Mouse (Mus musculus): Measurements from ENCODE around the gene Synpo2l.
"Not testable (repeated sequence)": the region's sequence is repeated elsewhere in the genome, so short reads cannot be mapped to it uniquely, and the experiment has no call there.

Gene Synpo2l

DNA sequence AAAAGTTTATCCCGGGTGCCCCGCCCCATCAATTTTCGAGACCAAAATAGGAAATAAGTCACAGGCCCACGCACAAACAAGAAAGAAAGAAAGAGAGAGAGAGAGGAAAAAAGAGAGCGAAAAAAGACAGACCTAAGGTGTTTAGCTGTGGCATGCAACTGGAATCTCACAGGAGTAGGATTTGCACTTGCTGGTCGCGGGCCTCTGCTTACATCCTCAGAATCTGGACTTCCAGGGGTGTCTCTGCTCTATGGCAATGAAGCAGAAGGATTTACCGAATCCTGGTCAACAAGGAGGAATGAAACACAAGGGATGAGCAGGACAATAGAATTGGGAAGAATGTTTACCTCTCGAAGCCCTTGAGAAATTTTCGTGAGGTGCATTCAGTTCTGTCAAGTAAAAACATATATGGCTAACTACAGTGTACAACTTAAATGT lies 26.7 kb downstream of the Synpo2l start:
- no peak for DNase-seq (ENCODE audit: low read depth, low spot score)

DNA sequence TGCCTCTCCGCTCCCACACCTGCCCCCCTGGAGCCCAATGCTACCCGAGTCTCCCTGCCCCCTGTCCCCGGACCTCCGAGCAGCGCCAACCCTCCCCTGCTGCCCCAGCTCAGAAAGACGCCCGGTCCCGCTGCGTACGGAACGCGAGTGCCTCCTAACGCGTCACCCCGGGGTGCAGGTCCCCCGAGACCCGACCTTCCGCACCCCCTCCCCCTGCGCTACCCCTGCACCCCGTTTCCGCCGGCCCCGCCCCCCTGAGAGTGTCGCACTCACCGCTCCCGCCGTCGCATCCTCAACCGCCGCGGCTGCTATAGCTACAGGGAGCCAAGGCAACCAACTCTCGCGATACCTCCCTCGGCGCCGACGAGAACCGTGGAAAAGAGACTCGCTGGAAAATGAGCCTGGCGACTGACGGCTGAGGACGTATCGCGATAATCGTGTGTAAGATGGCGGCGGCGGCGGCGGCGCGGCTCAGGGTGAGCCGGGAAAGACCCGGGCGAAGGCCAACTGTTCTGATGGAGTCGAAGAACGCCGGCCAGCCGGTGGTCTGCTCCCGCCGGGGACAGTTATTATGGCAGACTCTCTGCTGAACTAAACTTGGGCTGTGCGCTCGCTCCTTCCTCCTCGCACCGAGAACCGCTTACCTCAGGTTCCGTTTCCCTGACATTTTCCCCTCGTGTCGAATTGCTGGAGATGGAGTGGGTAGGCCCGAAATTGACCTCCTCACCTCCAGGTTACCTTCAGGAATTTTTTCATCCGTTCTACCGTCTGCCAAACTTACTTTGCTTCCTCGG lies 27.3 kb downstream of the Synpo2l start, which contains the start of gene Usp54:
TSS of gene Usp54 (minus strand) at position 420 of the 794 bp plus-strand sequence.
- peak; percentile 94 for DNase-seq (ENCODE audit: low read depth, low spot score)

GRCm38 (mm10) chr14:20639918-20640619 lies 28.1 kb downstream of the Synpo2l start:
- no peak for DNase-seq (ENCODE audit: low read depth, low spot score)

DNA sequence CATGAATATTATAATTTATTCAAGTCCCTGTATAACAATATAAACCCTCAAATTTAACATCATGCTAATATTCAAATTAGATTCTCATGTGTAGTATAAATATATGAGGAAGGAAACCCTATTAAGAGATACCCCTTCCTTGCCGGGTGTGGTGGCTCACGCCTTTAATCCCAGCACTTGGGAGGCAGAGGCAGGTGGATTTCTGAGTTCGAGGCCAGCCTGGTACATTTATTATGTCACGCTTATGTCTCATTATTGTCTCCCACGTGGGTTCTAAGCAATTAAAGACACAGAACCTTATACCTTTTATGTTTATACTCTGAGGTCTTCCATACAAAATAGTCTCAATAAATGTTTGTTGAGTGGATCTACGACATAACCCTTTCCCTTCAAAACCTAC lies 29.5 kb downstream of the Synpo2l start:
- DNase-seq (ENCODE audit: low read depth, low spot score), result no peak

DNA sequence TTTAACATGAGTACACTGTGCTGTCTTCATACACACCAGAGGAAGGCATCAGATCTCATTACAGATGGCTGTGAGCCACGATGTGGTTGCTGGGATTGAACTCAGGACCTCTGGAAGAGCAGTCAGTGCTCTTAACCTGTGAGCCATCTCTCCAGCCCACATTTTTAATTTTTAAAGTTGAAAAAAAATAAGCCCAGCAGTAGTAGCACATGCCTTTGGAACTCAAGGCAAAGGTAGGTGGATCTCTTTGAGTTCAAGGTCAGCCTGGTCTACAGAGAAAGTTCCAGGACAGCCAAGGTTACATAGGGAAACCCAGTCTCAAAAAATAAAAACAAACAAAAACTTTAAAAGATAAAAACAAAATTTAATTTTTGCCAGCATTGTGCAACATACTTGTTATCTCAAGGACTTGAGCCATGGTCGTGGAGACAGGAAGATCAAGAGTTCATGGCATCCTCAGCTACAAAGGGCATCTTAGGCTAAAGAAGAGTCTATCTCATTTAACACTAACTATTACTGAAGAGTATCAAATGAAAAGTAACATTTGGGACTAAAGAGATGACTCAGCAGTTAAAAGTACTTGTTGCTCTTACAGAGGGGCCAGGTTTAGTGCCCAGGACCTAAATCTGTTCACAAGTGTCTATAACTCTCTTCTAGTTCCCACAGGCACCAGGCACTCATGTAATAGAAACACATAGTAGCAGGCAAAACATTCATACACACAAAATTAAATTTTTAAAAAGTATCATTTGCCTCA lies 30.2 kb downstream of the Synpo2l start:
- no peak for DNase-seq (ENCODE audit: low read depth, low spot score)

DNA sequence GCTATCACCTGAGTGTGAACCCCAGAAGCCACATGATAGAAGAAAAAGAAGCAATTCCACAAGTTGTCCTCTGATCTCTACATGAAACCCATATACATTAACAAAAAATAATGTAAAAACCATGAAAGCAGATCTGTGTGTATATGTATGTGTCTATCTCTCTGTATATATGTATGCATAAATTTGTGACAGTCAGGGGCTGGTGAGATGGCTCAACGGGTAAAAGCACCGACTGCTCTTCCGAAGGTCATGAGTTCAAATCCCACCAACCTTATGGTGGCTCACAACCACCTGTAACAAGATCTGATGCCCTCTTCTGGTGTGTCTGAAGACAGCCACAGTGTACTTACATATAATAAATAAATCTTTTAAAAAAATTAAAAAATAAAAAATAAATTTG lies 31.2 kb downstream of the Synpo2l start:
- not testable (repeated sequence) for DNase-seq (ENCODE audit: low read depth, low spot score)

GRCm38 (mm10) chr14:20635546-20635945 lies 32.6 kb downstream of the Synpo2l start:
- DNase-seq (ENCODE audit: low read depth, low spot score), result no peak

DNA sequence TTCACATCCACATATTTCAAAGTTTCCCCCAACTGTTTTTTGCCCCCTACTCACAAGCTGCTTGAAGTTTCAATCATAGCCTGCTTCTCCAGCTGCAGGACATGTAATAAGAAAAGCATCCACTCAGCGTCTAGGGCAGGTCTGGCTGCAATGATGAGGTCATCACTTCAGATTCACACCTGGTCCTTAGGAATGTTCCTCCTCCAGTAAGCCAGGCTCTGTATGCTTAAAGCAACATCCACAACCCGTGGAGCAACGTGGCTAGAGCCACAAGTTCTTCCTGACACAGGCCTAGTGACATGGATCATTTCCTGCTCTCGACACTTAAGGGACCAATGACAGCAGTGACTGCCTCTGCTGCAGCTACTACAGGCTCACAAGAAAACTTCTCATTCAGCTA lies 36.9 kb downstream of the Synpo2l start:
- no peak for DNase-seq (ENCODE audit: low read depth, low spot score)

- DNase-seq (ENCODE audit: low read depth, low spot score), result no peak
Observed at GRCm38 (mm10) chr14:20626971-20627370, 41.2 kb downstream of the Synpo2l start.

- DNase-seq (ENCODE audit: low read depth, low spot score), result no peak
Observed at GRCm38 (mm10) chr14:20626447-20626846, 41.7 kb downstream of the Synpo2l start.

- no peak for DNase-seq (ENCODE audit: low read depth, low spot score)
Observed at GRCm38 (mm10) chr14:20622907-20623306, 45.2 kb downstream of the Synpo2l start.

DNA sequence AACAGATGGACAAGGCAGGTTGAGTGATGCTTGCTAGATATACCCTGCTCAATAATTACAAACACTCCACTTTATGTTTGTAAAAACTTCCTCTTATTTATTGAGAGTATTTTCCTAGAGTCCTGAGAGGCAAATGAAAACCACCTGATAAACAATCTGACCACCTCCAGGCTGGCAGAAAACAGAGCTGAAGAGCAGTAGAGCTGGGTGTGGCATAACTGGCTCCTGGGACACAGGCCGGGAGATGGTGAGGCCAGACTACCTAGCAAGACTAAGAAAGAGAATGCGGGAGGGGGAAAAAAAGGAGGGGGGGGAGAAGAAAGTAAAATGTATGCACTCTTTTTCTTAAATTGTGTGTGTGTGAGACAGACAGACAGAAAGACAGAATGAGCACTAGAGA lies 45.7 kb downstream of the Synpo2l start:
- DNase-seq (ENCODE audit: low read depth, low spot score), result no peak

DNA sequence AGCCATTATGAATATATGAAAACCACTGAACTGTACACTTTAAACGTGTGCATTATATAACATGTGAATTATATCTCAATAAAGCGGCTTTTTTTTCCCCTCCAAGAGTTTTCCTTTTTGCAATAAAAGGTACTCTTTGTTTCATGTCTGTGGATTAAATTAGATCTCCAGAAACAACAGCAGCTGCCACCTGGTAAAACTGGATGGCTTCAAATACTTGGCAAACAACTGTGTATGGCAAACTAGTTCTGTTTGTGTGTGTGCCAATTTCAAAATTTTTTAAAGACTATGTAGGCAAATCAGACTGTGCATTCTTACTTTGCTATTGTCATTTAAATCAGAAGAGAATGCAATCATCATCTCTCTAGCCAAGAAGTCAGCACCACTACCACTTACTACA lies 46.3 kb downstream of the Synpo2l start:
- DNase-seq (ENCODE audit: low read depth, low spot score), result no peak

GRCm38 (mm10) chr14:20619131-20619530 lies 49.0 kb downstream of the Synpo2l start:
- DNase-seq (ENCODE audit: low read depth, low spot score), result no peak

DNA sequence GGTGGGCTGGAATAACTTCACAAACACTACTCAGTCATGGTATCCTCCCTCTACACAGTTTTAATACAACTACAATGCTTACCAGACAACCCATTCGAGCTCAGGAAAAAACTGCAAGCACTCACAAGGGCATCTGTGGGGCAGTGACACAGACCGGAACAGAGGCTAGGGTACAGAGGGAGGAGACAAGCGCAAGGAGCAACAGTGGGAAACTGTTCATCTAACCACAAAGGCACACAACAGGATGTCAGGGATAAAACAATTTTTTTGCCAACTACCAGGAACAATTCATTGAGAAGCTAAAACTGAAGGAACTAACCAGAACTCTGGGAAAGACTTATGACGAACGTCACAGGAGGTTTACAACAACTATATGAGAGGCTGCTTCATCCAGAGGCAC lies 49.9 kb downstream of the Synpo2l start:
- DNase-seq (ENCODE audit: low read depth, low spot score), result no peak

- no peak for DNase-seq (ENCODE audit: low read depth, low spot score)
Observed at GRCm38 (mm10) chr14:20616421-20616820, 51.7 kb downstream of the Synpo2l start.

DNA sequence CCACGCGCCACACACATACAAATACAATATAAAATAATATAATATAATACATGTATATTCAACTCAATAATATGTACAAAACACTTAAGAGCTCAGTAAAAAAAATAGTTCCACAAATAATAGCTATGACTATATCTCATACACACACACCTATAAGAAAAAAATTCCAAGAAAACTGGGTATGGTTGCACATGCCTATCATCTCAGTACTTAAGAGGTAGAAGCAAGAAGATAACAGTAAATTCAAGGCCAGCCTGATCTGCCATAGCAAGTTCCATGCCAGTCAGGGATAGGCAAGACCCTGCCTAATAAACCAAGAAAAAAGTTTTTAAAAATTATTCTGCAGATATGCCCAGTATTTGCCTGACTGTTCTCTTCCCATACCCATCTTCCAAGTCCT lies 53.1 kb downstream of the Synpo2l start:
- no peak for DNase-seq (ENCODE audit: low read depth, low spot score)

DNA sequence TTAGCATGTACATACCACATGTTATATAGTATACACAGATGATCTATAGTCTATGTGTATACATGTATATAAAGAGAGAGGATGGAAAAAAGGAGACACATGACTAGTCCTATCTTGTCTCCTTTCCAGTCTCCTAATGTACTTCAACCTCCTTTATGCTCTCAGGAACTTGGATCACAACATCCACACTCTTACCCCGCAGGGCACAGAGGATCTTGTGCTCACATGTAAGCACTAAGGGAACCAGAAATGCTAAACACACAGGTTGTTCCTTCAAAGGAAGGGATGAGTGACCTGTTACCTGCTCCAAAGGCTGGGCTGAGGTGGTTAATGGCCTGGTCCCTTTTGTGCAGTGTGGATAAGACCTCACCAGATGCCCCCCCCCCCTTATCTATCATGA lies 55.3 kb downstream of the Synpo2l start:
- no peak for DNase-seq (ENCODE audit: low read depth, low spot score)

DNA sequence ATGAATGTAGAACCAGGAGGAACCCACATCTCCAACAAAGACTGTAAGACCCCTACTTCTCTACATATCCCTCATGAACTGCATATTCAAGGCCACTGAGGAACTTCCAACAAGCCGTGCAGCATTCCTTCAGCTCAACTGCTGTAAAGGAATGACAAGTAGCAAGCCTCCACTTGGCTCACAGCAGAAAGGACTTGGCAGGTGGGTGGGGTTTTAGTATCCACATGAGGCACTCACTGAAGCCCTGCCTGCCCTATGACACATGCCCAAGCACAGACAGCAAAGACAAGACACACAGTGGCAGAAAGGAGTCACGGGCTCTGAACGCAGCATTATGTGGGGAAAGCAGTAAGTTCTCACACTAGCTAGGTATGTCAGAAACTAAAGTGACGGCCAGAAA lies 58.0 kb downstream of the Synpo2l start:
- DNase-seq (ENCODE audit: low read depth, low spot score), result no peak

- no peak for DNase-seq (ENCODE audit: low read depth, low spot score)
Observed at GRCm38 (mm10) chr14:20609519-20609918, 58.6 kb downstream of the Synpo2l start.

Data from brain, embryonic 18.5 days (tissue).